Mouse (Mus musculus) liver, postnatal 0 days (tissue): ENCODE measurements around the gene Zfyve27.

ENCODE experiments used
- CTCF ChIP-seq: sonication (generic); IDR thresholded peaks from 2 replicates; pipeline ENCODE4 v1.5.1; 2016; ENCODE audit warnings: antibody characterized with exemption, low read depth
- EP300 ChIP-seq: IDR thresholded peaks from 2 replicates; pipeline ENCODE4 v1.6.1; 2016; ENCODE audit warnings: antibody characterized with exemption, low read depth, mild to moderate bottlenecking

DNA sequence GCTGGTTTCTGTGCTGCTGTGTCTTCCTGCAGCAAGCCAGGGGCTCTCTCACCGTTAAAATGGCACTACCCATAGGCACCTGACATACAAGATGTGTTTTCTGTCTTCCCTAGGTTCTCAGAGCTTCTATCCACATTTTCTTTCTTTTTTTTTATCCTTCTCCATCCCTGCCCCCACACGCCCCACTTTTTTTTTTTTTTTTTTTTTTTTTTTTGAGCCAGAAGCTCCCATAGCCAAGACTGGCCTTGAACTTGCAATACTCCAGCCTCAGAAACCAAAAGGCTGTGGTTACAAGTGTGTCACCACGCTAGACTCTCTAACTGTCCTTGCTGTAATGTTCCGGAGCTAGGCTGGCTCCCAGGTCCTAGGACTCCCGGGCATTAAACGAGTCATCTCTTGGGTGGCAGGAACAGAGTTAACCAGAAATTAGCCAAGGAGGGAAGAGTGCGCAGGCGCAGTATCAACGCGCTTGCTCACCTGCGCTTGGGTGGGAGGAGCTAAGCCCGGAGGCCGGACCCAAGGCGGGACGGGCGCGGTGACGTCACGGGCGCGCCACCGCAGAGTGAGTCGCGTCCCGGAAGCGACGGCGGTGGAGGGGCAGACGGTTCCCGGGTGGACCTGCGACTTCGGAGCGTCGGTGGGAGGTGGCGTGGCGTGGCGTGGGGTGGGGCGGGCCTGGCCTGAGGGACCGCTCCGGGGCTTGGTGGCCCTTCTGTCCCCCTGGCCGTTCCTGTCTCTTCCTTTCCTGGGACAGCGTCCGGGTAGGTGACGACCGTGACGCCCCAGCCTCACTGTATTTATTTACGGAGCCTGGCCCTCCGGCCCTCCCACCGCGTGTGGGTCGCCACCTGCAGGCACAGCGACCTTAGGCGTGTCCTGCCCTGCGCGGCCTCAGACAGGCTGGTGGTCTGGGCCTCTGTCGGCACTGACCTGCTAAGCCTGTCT, 6.5 kb downstream of the Zfyve27 start:
- TF ChIP-seq CTCF (peak; percentile 35), EP300 (no peak)
